Mouse (Mus musculus) c-Kit-positive CD71-negative TER-119-negative erythroid progenitor cells, embryonic 14.5 days (primary cell): ENCODE measurements around the gene Cacna2d4.

Experiments
- DNase-seq: peaks from one replicate; pipeline ENCODE4 v3.0.0-alpha.2; 2013; ENCODE audit warnings: low read depth

Gene Cacna2d4

DNA sequence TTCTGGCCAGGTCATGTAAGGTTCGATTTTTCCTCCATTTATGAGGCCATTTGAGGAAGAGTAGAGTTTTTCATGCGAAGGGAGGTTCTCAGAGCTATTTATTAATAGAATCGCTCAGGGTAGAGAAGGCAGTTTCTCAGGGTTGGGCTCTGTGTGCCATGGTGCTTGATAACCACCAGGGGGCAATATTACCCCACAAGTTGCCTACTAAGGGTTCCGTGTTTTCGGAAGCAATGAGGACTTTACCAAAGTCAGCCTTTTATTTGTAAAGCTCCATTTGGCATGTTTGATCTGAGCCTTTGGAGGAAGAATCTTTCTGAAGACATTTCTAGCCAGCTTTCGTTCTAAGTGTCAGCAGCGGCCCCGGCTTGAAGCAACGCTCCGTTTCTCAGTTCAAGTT lies 16.0 kb upstream of the Cacna2d4 start:
- peak; percentile 41 for DNase-seq

DNA sequence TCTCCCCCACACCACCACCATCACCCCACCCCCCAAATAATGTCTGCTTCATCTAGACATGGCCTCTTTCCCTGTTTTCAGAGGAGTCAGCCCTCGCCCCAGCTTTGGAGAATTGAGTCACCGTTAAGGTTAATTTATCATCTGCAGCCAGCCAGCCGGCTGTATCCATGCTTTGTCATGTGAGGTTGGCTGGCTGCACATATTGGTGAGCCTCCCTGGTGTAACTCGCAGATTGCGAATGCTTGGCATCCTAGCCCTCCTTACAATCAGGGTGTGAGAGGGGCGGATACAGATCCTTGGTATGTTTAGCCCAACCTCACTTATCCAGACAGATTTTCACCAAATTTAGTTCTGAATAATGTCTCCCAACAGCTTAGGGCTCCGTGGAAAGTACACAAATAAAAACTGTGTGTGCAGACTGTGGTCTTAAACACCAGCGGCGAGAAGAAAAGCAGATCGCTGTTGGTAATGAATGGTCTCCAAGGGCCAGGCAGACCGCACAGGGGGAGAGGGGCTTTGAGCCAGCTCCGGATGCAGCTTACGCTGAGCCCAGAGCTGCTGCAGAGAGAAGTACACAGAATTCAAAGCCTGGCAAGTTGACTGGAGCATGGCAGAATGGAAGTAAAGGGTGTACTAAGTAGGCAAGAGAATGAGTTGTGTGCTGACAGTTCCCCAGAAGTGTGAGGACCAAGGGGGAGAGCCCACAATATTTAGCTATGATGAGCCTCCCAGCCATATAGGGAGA lies 11.7 kb upstream of the Cacna2d4 start:
- no peak for DNase-seq

DNA sequence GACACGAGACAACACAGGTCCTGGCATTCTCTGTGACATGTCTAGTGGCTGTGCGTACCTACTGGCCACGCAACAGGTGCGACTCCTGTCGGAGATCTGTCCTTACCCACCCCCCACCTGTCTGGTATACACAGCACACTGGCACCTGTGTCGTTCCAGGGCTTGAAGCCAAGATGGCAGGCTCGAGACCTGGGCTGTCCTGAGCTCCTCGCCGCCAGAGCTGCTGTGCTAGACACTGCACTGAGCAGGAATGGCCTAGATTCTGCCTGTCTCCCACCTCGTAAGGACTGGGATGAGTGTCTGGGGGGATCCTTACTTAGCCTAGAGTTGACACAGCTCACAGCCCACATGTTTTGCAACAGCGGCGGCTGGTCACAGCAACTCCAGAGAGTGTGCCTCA lies 11.1 kb upstream of the Cacna2d4 start:
- DNase-seq = no peak

DNA sequence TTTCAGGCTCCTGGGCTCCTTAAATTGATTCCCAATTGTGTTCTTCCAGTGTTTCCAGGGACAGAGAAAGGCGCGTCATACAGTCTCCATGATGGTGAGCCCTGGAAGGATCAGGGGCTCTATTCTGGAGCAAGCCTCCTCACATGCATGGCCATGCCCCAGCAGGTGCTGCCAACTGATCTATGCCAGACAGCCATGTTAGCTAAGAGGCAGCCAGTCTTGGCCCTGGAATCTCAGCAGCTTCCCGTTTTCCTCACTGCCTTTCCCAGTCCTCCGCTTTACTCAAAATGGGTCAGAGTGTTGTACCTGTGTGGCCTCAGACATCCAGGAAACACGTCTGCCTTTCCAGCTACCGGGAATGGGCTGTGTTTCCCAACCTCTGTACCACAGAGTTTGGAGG lies 10.6 kb upstream of the Cacna2d4 start:
- no peak for DNase-seq

DNA sequence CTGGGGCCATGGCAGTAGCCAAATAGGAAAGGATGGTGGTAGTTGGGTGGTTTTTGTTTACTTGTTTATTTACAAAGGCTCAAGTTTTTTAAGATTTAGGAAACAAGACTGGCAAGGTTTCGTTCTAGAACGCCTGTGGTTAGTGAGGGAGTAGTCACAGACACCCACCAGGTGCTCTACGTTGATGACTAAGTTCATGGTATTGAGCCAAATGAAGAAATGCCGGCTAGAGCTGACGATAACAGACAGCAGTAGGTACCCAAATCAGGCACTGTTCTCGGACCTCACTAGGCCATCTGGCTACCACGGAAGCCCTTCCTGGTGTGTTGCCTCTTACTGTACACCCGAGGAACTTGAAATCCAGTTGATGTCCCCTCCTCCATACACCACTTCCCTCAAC lies 9.3 kb upstream of the Cacna2d4 start:
- no peak for DNase-seq

DNA sequence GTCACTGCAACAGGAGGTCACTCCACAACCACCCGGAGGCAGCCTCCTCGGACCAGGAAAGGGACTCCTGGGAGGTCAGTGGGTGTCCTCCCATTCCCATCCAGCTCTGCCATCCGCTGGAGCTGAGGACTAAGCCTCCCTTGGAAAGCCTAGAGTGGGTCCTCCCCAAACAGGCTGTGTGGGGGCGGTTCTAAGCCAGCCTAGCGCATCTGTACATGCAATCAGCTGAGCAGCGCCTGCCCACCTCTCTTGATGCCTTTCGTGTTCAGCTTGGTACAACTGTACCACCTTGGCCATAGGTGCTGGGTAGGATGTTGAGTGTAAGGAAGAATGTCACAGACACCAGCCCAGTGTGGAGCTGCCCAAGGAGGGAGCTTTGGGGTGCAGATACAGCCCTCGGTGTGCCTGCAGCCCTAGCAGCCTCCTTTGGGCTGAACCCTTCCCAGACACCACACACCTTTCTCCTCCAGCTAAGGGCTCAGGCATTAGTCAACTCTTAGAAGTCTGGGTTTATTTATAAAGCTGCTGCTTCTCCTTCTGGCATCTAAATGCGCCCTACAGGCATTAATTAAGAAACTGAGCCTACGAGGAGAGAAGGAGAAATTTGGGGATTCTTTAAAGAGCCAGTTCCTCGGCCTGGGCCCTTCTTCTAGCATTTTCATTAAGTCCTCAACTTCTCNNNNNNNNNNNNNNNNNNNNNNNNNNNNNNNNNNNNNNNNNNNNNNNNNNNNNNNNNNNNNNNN lies 7.3 kb upstream of the Cacna2d4 start:
- no peak for DNase-seq

DNA sequence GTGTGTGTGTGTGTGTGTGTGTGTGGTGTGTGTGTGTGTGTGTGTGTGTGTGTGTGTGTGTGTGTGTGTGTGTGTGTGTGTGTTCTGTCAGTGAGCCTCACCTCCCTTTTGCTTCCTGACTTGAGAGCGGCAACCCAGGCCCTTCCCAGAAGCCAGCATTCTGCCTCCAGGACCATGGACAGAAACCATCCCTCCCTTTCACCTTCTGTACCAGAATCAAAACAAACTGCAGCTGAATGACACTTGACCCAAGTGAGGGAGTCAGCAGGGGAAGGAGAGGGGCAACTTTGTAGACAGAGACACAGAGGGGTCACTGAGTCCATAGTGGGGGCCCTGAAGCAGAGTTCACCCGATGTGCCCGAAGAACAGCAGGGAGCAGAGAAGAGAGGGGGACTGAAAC lies 3.3 kb upstream of the Cacna2d4 start:
- DNase-seq = no peak

DNA sequence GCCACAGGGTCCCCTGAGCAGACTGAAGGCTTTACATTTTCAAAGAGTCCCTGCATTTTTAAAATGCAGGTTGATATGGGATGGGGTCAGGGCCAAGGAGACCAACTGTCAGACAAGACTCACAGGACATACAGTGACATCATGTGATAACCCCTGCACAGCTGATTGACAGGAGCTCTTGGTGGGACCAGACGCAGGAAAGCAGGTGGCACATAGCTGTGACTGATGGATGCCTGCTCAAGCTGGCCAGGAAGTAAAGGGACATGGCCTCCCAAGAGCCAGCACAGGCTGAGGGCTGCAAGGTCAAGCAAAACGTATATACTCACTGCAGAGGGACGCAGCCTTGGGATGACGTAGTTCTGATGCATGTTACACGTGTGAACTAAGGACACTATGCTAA lies 885 bp upstream of the Cacna2d4 start:
- DNase-seq = no peak

DNA sequence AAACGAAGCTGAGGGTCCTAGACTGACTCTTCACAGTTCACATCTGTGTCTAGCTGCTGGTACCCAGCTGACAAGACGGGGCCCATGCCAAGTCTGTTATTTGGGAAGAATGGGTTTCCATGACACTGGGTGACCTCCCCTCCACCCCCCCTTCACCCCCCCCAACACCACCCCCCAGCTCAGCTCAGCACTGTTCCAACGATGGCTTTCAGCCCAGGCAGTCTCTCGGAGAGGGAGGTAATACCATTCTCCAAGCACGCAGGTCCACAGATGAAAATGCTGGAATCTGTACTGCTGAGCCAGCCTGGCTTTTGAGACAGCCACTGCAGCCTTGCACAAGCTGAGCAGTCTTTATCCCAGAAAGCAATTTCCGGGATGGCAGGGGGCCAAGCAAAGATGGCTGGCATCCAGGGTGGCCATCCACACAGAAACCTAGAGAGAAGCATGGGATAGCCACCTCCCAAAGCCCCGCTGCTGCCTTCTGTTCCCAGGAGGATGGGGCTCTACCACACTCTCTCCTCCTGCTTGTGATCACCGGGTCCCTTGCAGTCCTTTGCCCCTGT lies 1.2 kb downstream of the Cacna2d4 start:
- DNase-seq = no peak

DNA sequence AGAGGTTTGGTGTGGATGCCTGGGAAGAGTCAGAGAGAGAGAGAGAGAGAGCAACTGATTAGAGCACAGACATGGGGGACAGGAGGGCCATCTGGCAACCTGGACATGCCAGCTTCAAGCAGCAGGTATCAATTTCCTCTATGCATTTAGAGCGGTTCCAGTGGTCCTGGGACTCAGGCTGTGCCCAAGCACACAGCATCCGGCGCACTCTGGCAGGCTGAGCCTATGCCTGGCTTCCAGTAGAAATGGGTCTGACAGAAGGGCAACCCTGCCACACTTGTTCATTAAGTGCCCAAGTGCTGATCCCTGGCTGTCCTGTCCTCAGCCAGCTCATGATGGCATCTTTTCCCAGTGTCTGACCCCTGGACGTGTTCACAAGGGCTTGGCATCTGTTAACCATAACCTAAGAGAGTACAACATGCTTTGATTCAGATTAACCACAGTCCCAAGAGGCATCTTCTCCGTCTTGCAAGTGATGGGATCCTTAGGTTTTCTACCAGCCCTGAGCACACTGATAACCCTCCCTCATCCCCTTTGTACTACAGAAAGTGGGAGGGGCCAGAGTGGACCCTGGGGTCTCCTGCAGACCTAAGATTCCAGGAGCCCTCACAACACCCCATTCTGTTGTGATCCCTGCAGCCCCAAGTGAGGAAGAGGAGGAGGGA lies 3.1 kb downstream of the Cacna2d4 start:
- DNase-seq = no peak

DNA sequence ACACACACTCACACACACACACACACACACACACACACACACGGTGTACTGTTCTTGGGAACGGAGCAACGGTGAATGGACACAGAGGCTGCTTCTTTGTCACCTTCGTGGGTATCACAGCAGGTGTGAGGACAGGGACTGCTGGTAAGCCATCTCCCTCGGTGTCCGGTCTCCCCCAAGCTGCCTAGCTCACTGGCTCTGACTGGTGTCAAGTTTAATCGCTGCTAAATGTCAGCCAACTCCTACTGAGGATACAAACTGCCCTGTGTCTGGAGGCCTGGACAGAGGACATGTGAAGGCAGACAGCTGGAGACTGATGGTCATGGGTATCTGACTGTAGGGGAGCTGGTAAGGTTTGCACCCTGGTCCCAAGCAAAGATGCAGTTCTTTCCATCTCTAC lies 3.9 kb downstream of the Cacna2d4 start:
- no peak for DNase-seq

DNA sequence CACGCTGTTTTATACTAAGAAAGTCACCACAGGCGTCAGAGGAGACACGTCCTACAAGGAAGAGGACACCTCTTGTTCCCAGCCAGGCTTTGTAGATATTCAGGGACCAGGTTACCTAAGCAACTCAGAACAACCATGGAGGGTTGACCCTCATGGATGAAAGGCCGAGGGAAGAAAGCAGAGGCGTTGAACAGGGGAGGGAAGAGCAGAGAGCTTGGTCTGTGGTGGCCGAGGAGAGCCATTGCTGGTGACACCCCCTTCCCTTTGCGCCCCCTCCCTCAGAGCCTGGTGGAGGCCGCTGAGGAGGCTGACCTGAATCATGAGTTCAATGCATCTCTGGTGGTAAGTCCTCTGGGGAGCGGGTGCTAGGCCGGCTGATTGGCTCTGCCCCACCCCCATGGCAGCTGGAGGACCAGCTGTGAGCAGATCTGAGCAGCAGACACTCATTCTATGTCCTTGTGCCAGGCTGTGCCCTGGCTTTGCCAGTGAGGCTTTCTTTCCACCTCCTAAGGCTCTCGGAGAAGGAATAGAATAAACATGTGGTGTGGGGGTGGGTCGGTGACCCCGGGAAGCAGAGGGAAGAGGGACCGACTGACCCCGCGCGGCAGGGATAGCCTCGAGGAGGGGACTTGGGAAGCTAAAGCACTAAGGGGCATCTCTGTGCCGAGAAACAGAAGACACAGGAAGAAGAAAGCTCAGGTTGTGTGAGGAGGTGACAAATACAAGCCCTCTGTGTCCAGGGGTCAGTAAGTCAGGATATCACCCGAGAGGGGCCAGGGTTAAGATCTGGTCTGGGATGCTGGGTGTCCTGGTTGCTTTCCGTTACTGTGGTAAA lies 4.8 kb downstream of the Cacna2d4 start:
- no peak for DNase-seq

DNA sequence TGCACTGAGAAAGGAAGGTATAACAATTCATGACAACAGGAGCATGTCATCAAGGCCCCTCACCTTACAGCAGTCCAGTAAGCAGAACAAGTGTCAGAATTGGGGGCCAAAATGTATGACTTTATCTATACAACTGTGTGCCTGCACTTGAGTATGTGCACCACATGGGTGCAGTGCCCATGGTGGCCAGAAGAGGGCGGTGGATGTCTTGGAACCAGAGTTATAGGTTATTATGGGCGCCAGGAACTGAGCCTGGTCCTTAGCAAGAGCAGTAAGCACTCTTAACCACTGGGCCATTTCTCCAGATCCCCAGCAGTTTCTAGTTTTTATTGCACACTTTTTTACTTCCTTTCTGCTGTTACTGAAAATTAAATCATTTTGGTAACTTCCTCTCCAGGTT lies 9.8 kb downstream of the Cacna2d4 start:
- DNase-seq = no peak

DNA sequence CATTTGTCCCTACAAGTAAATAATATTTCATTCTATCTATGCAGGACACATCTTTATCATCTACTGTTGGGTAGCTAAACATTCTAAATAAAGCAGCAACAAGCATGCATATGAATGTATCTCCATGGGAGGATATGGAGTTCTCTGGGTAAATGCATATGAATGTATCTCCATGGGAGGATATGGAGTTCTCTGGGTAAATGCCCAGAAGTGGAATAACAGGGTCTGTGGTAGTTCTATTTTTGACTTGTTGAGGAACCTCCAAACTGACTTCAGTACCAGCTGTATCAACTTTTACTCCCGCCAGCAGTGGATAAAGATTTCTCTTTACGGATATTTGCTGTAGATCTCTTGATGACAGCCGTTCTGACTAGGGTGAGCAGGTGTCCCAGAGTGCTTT lies 12.3 kb downstream of the Cacna2d4 start:
- no peak for DNase-seq

DNA sequence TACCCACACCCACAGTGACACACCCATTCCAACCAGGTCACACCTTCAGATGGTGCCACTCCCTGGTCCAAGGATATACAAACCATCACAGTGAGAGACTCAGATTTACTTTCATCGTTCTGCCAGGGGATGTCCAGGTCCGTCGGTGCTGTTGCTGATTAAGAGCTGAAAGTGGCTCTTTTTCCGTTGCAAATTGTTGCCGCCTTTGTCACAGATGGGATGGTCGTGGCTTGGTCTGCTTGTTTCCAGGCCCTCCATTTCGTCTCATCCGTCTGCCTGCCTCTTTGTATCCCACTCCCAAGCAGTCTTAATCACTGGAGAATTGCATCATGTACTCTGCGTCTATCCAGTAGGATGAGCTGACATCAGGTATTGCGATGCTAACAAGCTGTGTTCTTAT lies 13.4 kb downstream of the Cacna2d4 start:
- DNase-seq = no peak

DNA sequence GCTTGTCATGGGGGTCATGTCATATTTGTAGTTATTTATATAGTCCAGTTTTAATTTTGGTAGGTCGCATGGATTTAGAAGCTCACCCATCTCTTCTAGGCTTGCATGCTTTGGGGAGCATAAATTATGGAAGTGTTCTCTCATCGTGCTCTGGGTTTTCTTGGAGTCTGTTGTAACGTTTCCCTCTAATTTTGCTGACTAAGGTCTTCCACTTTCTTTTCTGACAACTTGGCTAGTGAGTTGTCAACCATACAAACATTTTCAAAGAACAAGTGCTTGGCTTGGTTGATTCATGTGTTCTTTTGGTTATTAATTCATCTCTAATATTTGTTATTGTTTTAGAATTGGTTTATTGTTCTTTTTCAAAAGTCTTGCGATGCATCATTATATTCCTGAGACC lies 15.4 kb downstream of the Cacna2d4 start:
- no peak for DNase-seq

DNA sequence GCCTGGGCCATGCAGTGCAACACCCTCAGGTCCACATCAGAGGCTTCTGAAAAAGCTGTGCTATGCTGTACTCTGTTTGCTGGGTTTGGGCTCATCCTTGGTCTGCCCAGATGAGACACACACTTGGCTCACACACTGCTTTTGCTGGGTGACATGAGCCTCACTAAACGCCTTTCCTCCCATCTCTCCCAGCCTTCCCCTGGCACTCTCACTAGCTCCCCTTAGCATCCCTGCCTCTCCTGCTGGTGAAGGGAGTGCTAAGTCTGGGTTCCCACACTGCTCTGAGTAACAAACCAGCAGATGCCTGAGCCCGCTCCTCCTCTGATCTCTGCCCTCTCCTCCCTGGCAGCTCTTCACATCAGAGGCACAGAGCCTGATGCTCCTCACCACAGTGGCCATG lies 40.4 kb downstream of the Cacna2d4 start:
- DNase-seq = no peak

DNA sequence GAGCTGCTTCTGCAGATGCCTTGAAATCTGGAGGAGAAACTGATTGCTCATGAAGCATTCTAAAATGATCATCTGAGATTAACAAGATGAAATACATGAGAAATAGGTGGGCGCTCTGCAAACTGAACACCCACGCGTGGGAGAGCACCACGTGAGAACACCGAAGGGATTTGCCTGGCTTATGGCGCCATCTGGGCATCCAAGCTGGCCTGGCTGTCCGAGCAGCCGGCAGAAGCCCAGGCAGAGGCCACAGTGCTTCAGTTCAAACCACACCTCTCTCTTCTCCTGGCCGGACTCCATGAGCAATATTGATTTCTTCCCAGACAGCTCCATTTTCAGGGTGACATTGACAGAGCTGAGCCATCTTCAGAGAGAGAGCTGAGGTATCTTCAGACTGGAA lies 44.4 kb downstream of the Cacna2d4 start:
- DNase-seq = no peak

DNA sequence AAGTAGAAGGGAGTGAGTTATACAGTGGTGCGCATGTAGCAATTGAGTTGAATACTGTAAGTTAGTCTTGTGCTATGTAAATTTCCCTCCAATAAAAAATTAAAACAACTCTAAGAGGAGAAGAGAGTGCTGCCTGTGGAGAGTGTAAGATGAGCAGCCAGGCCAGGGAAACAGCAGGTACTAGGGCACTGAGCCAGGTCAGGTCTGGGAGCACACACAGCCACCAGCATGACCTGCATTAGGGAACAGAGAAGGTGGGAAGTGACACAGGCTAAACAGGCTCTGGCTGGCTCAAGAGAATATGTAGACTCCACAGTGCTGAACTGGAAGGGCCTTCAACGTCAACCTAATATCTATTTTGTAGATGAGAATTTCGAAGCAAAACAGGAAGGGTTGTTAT lies 65.0 kb downstream of the Cacna2d4 start:
- DNase-seq = no peak

DNA sequence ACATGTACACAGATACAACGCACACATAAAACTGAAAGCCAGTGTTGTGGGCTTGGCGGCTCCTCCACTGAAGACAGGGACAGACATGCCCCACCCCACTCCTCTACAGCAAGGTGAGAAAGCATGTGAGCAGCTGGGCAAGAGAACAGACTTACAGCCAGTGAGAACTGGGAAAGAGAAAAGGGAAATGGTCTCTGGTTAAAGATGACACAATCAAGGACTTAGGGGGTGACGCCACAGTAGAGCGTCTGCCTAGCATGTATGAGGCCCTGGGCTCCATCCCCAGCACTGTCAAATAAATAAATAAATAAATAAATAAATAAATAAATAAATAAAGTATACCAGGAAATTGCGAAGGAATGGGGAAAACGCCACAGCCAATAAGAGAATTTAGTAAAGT lies 67.0 kb downstream of the Cacna2d4 start:
- DNase-seq = no peak

DNA sequence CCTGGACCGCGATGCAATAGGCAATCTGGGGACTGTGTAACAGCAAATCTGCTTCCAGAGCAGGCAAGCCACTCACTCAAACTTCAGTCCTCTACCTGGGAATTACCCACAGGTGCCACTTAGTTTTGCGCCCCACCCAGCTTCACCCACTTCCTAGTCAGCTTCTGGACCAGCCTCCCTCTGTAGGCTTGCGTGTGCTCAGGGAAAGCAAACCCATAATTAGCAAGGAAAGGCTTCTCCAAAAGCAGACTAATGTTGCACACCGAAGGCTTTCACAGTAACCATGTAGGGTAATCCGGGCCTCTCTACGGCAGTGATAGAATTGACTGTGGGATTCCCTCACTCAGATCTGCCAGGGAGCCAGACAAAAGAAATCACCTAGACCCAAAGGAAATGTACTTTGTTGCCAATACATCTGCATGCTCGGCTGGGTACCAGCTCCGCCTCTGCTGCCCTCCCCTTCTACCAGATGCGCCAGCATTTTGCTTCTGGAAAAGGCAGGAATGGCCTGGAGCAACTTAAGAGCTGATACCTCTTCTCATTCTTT lies 71.6 kb downstream of the Cacna2d4 start:
- DNase-seq = no peak

DNA sequence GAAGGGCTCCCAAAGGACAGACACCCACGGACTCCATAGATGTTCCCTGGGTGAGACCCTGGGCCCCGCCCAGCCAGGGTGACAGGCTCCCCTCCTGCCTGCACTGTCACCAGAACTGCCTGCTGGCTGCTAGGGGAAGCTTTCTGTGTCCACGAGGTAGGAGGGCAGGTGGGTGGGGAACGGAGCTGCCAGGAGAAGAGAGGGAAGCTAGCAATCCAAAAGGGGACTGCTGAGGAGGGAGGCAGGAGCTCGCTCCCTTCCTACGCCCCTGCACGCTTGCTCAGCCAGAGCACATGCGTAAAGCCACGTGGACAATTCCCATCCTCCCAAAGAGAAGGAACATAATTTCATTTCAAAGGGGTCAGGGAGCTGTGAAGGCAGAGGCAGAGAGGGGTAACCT lies 73.8 kb downstream of the Cacna2d4 start:
- DNase-seq = no peak
